Comparison of ENCODE assay signal across 26 mouse cellular contexts in genomic region chr19:18273415-18273814, GRCm38 (mm10).
DNase-seq lines count a peak whose midpoint lies in the region; ATAC-seq lines count a peak whose summit lies in the region.
"Had no signal": no experiment of that assay in that cellular context is flagged by ENCODE, and none has a peak within 500 bp of the region (broad histone marks: within the 10 kb centered on the region; RNA-seq: fewer than 3 reads in every experiment).

No protein-coding gene starts in this region.

- no peaks in the 10 kb centered on the region for H3K9me3 ChIP-seq in embryonic facial prominence, embryonic 14.5 days (ENCODE audit: control insufficient read depth, low read length)
- no peaks in the 10 kb centered on the region for H3K9me3 ChIP-seq in embryonic facial prominence, embryonic 10.5 days
- no peaks in the 10 kb centered on the region for H3K9me3 ChIP-seq in limb, embryonic 13.5 days
- H3K9me3 ChIP-seq in limb, embryonic 10.5 days (replicated peaks): no peaks in the 10 kb centered on the region
- H3K9me3 ChIP-seq: embryonic facial prominence, embryonic 12.5 days; forebrain, embryonic 10.5 days; forebrain, embryonic 13.5 days; G1E; hindbrain, embryonic 12.5 days; hindbrain, embryonic 15.5 days had no signal

- H3K9ac ChIP-seq in embryonic facial prominence, embryonic 14.5 days (ENCODE audit: low read depth, low read length): no peak overlapping the region
- H3K9ac ChIP-seq in limb, embryonic 13.5 days: no peak overlapping the region
- H3K9ac ChIP-seq: embryonic facial prominence, embryonic 12.5 days; forebrain, embryonic 13.5 days; hindbrain, embryonic 12.5 days; hindbrain, embryonic 15.5 days had no signal

- H3K27ac ChIP-seq in embryonic facial prominence, embryonic 14.5 days (replicated peaks; ENCODE audit: low read depth, low read length): no peak overlapping the region
- H3K27ac ChIP-seq in embryonic facial prominence, embryonic 10.5 days (replicated peaks): no peak overlapping the region
- no peak overlapping the region for H3K27ac ChIP-seq in limb, embryonic 13.5 days
- no peak overlapping the region for H3K27ac ChIP-seq in limb, embryonic 10.5 days
- H3K27ac ChIP-seq: embryonic facial prominence, embryonic 12.5 days; forebrain, embryonic 10.5 days; forebrain, embryonic 13.5 days; gastrocnemius, adult 2 months; hindbrain, embryonic 12.5 days; hindbrain, embryonic 15.5 days had no signal

- DNase-seq in embryonic facial prominence, embryonic 14.5 days (ENCODE audit: low spot score): peak; percentile 5
- DNase-seq in embryonic facial prominence, embryonic 10.5 days (ENCODE audit: low spot score): no peak
- no peak for DNase-seq in limb, embryonic 10.5 days (ENCODE audit: low spot score)
- DNase-seq in forelimb bud, embryonic 11.5 days (ENCODE audit: low read depth, low spot score): peak; percentile 13
- no peak for DNase-seq in adrenal gland, adult 2 months
- DNase-seq: adrenal gland, postnatal 14 days; B cell, adult 2 months; cerebellum, adult 11 months; cerebellum, adult 2 months; cerebellum, adult 9-11 months; cerebellum, postnatal 25 days; gastrocnemius, adult 2 months; gastrocnemius, postnatal 14 days; heart, adult 11 months had no signal

- no peaks in the 10 kb centered on the region for H3K36me3 ChIP-seq in embryonic facial prominence, embryonic 14.5 days (ENCODE audit: control insufficient read depth, insufficient read depth, low read length)
- no peaks in the 10 kb centered on the region for H3K36me3 ChIP-seq in embryonic facial prominence, embryonic 10.5 days (replicated peaks)
- H3K36me3 ChIP-seq in limb, embryonic 13.5 days: no peaks in the 10 kb centered on the region
- no peaks in the 10 kb centered on the region for H3K36me3 ChIP-seq in limb, embryonic 10.5 days
- H3K36me3 ChIP-seq: embryonic facial prominence, embryonic 12.5 days; forebrain, embryonic 10.5 days; G1E; hindbrain, embryonic 12.5 days; hindbrain, embryonic 15.5 days had no signal

- no peak overlapping the region for H3K4me2 ChIP-seq in embryonic facial prominence, embryonic 14.5 days (ENCODE audit: low read depth, low read length)
- H3K4me2 ChIP-seq in limb, embryonic 13.5 days (replicated peaks): no peak overlapping the region
- H3K4me2 ChIP-seq: embryonic facial prominence, embryonic 12.5 days; forebrain, embryonic 13.5 days; heart, embryonic 11.5 days; hindbrain, embryonic 12.5 days; hindbrain, embryonic 15.5 days had no signal

- no peak overlapping the region for H3K4me3 ChIP-seq in embryonic facial prominence, embryonic 14.5 days (ENCODE audit: low read depth, low read length)
- no peak overlapping the region for H3K4me3 ChIP-seq in embryonic facial prominence, embryonic 10.5 days
- H3K4me3 ChIP-seq in limb, embryonic 13.5 days: no peak overlapping the region
- H3K4me3 ChIP-seq in limb, embryonic 10.5 days: no peak overlapping the region
- H3K4me3 ChIP-seq: embryonic facial prominence, embryonic 12.5 days; erythroblast, embryonic 14.5 days; forebrain, embryonic 10.5 days; forebrain, embryonic 13.5 days; gastrocnemius, adult 2 months; hindbrain, embryonic 12.5 days; hindbrain, embryonic 15.5 days had no signal

- H3K4me1 ChIP-seq in embryonic facial prominence, embryonic 14.5 days (ENCODE audit: control insufficient read depth, insufficient read depth, low read length): no peaks in the 10 kb centered on the region
- H3K4me1 ChIP-seq in embryonic facial prominence, embryonic 10.5 days: 0 out of 2 replicates have a peak, but pooled peaks cover 2% of the 10 kb centered on the region
- no peaks in the 10 kb centered on the region for H3K4me1 ChIP-seq in limb, embryonic 13.5 days
- H3K4me1 ChIP-seq in limb, embryonic 10.5 days: peaks cover 8% of the 10 kb centered on the region; the same call in 1 of the 2 replicates
- H3K4me1 ChIP-seq: embryonic facial prominence, embryonic 12.5 days; forebrain, embryonic 10.5 days; forebrain, embryonic 13.5 days; hindbrain, embryonic 12.5 days; hindbrain, embryonic 15.5 days had no signal

- H3K27me3 ChIP-seq in embryonic facial prominence, embryonic 14.5 days (replicated peaks; ENCODE audit: control insufficient read depth, insufficient read depth, low read length): no peaks in the 10 kb centered on the region
- no peaks in the 10 kb centered on the region for H3K27me3 ChIP-seq in embryonic facial prominence, embryonic 10.5 days (replicated peaks; ENCODE audit: low read depth, poor library complexity, severe bottlenecking)
- no peaks in the 10 kb centered on the region for H3K27me3 ChIP-seq in limb, embryonic 13.5 days
- no peaks in the 10 kb centered on the region for H3K27me3 ChIP-seq in limb, embryonic 10.5 days (ENCODE audit: low read depth, poor library complexity, severe bottlenecking)
- H3K27me3 ChIP-seq: CH12.LX; embryonic facial prominence, embryonic 12.5 days; forebrain, embryonic 13.5 days; hindbrain, embryonic 12.5 days; hindbrain, embryonic 15.5 days had no signal

- no peak for ATAC-seq in embryonic facial prominence, embryonic 14.5 days (ENCODE audit: low read depth)
- peak; percentile 69 for ATAC-seq in limb, embryonic 13.5 days (ENCODE audit: low FRiP score, low read depth)
- ATAC-seq: forebrain, embryonic 13.5 days; forebrain, embryonic 16.5 days; Patski had no signal

- WGBS in embryonic facial prominence, embryonic 14.5 days: 79% methylated on average over 1 of the region's 1 CpGs
- WGBS in embryonic facial prominence, embryonic 10.5 days: 78% methylated on average over 1 of the region's 1 CpGs
- 29% methylated on average over 1 of the region's 1 CpGs for WGBS in limb, embryonic 13.5 days
- WGBS in limb, embryonic 10.5 days: 54% methylated on average over 1 of the region's 1 CpGs

Comparison
In these comparisons a context has a peak if more than half of its experiments do, and no peak if none do; other contexts are left out.
1. DNase-seq: peak in embryonic facial prominence, embryonic 14.5 days (single experiment) and forelimb bud, embryonic 11.5 days (single experiment); none in embryonic facial prominence, embryonic 10.5 days (single experiment), limb, embryonic 10.5 days (single experiment) and adrenal gland, adult 2 months (single experiment).